Comparison of ENCODE assay signal across 21 mouse cellular contexts in the genomic region with DNA sequence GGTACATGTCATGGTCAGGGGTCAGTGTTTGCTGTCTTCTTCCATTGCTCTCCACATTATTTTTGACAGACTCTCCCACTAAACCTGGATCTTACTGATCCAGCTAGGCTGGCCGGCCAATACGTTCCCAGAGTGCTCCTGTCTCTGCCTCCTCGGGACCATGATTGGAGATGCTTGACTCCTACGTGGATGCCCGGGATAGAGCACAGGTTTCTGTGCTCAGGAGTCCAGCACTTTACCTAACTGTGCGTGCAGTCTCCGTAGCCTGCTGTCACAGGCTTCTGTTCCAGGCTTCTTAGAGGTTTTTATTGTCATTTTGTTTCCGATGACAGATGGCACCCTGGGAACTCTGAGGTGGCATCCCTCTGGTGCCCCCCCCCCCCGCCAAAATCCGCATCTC.
DNase-seq lines count a peak whose midpoint lies in the region; ATAC-seq lines count a peak whose summit lies in the region.
"Had no signal": no experiment of that assay in that cellular context is flagged by ENCODE, and none has a peak within 500 bp of the region (broad histone marks: within the 10 kb centered on the region; RNA-seq: fewer than 3 reads in every experiment).

No protein-coding gene starts in this region.

- WGBS in intestine, embryonic 15.5 days, result 90% methylated on average over 10 of the region's 10 CpGs

- H3K27me3 ChIP-seq in intestine, embryonic 15.5 days (replicated peaks), result 0 out of 2 replicates have a peak, but pooled peaks cover 3% of the 10 kb centered on the region
- H3K27me3 ChIP-seq: embryonic facial prominence, embryonic 13.5 days; forebrain, embryonic 12.5 days; hindbrain, embryonic 13.5 days had no signal

- no peak overlapping the region for H3K4me3 ChIP-seq in intestine, embryonic 15.5 days (replicated peaks)
- H3K4me3 ChIP-seq: embryonic facial prominence, embryonic 13.5 days; forebrain, embryonic 12.5 days; heart, adult 2 months; heart, embryonic 15.5 days; hindbrain, embryonic 13.5 days had no signal

- H3K4me2 ChIP-seq in intestine, embryonic 15.5 days (replicated peaks), result no peak overlapping the region
- H3K4me2 ChIP-seq: embryonic facial prominence, embryonic 13.5 days; forebrain, embryonic 12.5 days; heart, embryonic 11.5 days; hindbrain, embryonic 13.5 days had no signal

- H3K9ac ChIP-seq in intestine, embryonic 15.5 days, result no peak overlapping the region
- H3K9ac ChIP-seq: embryonic facial prominence, embryonic 13.5 days; forebrain, embryonic 12.5 days; forebrain, postnatal 0 days; heart, embryonic 15.5 days; hindbrain, embryonic 13.5 days had no signal

- ATAC-seq in cerebellum, adult (ENCODE audit: insufficient number of reproducible peaks, low FRiP score, low TSS enrichment), result peak; percentile 81
- ATAC-seq in intestine, embryonic 15.5 days, result no peak
- ATAC-seq: CD4-positive, CD25-positive, alpha-beta regulatory T cell, adult 4 months; forebrain, postnatal 0 days; hindbrain, postnatal 0 days had no signal

- H3K9me3 ChIP-seq in intestine, embryonic 15.5 days, result no peaks in the 10 kb centered on the region
- H3K9me3 ChIP-seq: embryonic facial prominence, embryonic 13.5 days; forebrain, embryonic 12.5 days; heart, embryonic 15.5 days; hindbrain, embryonic 13.5 days had no signal

- H3K36me3 ChIP-seq in intestine, embryonic 15.5 days, result no peaks in the 10 kb centered on the region
- H3K36me3 ChIP-seq: embryonic facial prominence, embryonic 13.5 days; forebrain, embryonic 12.5 days; G1E; heart, embryonic 15.5 days; hindbrain, embryonic 13.5 days had no signal

- H3K4me1 ChIP-seq in intestine, embryonic 15.5 days (replicated peaks), result no peaks in the 10 kb centered on the region
- H3K4me1 ChIP-seq: forebrain, embryonic 12.5 days; hindbrain, embryonic 13.5 days had no signal

- no peak for DNase-seq in cerebellum, postnatal 10 days
- peak; percentile 88 for DNase-seq in brain, adult 2 months (ENCODE audit: low read depth, low spot score)
- peak; percentile 45 for DNase-seq in cerebellum, adult 8-10 months
- peak; percentile 53 to 55 for DNase-seq in cerebellum, postnatal 25 days
- no peak for DNase-seq in T-cell, adult 2 months (ENCODE audit: low spot score)
- DNase-seq: adrenal gland, postnatal 10 days; B cell, adult 2 months; forebrain, postnatal 0 days; heart, adult 2 months; heart, postnatal 14 days; kidney, adult 2 months had no signal

- H3K27ac ChIP-seq in intestine, embryonic 15.5 days, result no peak overlapping the region
- H3K27ac ChIP-seq: embryonic facial prominence, embryonic 13.5 days; forebrain, embryonic 12.5 days; heart, adult 2 months; heart, embryonic 15.5 days; hindbrain, embryonic 13.5 days; hindbrain, postnatal 0 days had no signal

Comparison
In these comparisons a context has a peak if more than half of its experiments do, and no peak if none do; other contexts are left out.
1. DNase-seq: peak in brain, adult 2 months (single experiment), cerebellum, adult 8-10 months (single experiment) and cerebellum, postnatal 25 days (2 of 2); none in cerebellum, postnatal 10 days (0 of 2) and T-cell, adult 2 months (single experiment).